Mouse (Mus musculus) MEL (cell line): Measurements from ENCODE around the gene Tyro3. TPM values are rescaled to one million over a fixed set of nuclear protein-coding genes. Genes with fewer than 3 reads are reported as not detected.

Experiments
- DNase-seq: peaks from one replicate; pipeline ENCODE4 v3.0.0; 2011; ENCODE audit warnings: low read depth, low spot score
- H3K27ac ChIP-seq: 2 replicates; pipeline ENCODE4 v1.5.1; 2012; ENCODE audit warnings: low read depth, mild to moderate bottlenecking, control low read depth, low read length, moderate library complexity; ENCODE audit not compliant: control insufficient read depth
- H3K27me3 ChIP-seq, 2 experiments: fragments of 150-350 bp in 1 of 2; sonication (generic) in 1 of 2; 2 replicates each; pipeline ENCODE4 v1.6.1; 2012; ENCODE audit warnings: low read length in 2 of 2, mild to moderate bottlenecking in 2 of 2, improper control_type of control experiment in 1 of 2, moderate library complexity in 1 of 2; ENCODE audit not compliant: insufficient read depth in 2 of 2, control insufficient read depth in 1 of 2
- H3K36me3 ChIP-seq, 2 experiments: 2 replicates each; pipeline ENCODE4 v1.6.1; 2012 to 2014; ENCODE audit warnings: low read length in 2 of 2, improper control_type of control experiment in 1 of 2, inconsistent platforms in 1 of 2, mild to moderate bottlenecking in 1 of 2; ENCODE audit not compliant: insufficient read depth in 2 of 2, control insufficient read depth in 1 of 2
- H3K4me1 ChIP-seq, 2 experiments: fragments of 150-350 bp in 1 of 2; sonication (generic) in 1 of 2; 2 replicates each; pipeline ENCODE4 v1.6.1; 2012; ENCODE audit warnings: low read length in 2 of 2, improper control_type of control experiment in 1 of 2, mild to moderate bottlenecking in 1 of 2; ENCODE audit not compliant: insufficient read depth in 2 of 2, control insufficient read depth in 1 of 2
- H3K4me3 ChIP-seq, 2 experiments: fragments of 150-350 bp in 1 of 2; sonication (generic) in 1 of 2; 2 replicates each; pipeline ENCODE4 v1.5.1; 2012; ENCODE audit warnings: low read depth in 2 of 2, low read length in 2 of 2, mild to moderate bottlenecking in 2 of 2, moderate library complexity in 2 of 2, control low read depth in 1 of 2, improper control_type of control experiment in 1 of 2; ENCODE audit not compliant: control insufficient read depth in 1 of 2, insufficient read depth in 1 of 2
- H3K79me2 ChIP-seq: 2 replicates; pipeline ENCODE4 v1.6.1; 2012; ENCODE audit warnings: mild to moderate bottlenecking, low read length, moderate library complexity; ENCODE audit not compliant: control insufficient read depth, poor library complexity, insufficient read depth
- H3K9ac ChIP-seq: 2 replicates; pipeline ENCODE4 v1.6.1; 2012; ENCODE audit warnings: low read depth, mild to moderate bottlenecking, control low read depth, low read length, moderate library complexity; ENCODE audit not compliant: control insufficient read depth, poor library complexity, severe bottlenecking
- H3K9me3 ChIP-seq: fragments of 150-350 bp; sonication (generic); replicated peaks from 2 replicates; pipeline ENCODE4 v1.6.1; 2012; ENCODE audit warnings: mild to moderate bottlenecking, low read length, improper control_type of control experiment, moderate library complexity; ENCODE audit not compliant: insufficient read depth
- BHLHE40 ChIP-seq: IDR thresholded peaks from 2 replicates; pipeline ENCODE4 v1.6.1; 2012; ENCODE audit warnings: low read depth, mild to moderate bottlenecking, inconsistent platforms, low read length, improper control_type of control experiment, borderline replicate concordance
- CHD1 ChIP-seq: IDR thresholded peaks from 2 replicates; pipeline ENCODE4 v1.6.1; 2012; ENCODE audit warnings: low read depth, mild to moderate bottlenecking, inconsistent platforms, low read length, improper control_type of control experiment
- CHD2 ChIP-seq: IDR thresholded peaks from 2 replicates; pipeline ENCODE4 v1.6.1; 2011; ENCODE audit warnings: low read length, improper control_type of control experiment
- CTCF ChIP-seq, 3 experiments: IDR thresholded peaks in 2 of 3; conservative IDR thresholded peaks in 1 of 3; 2 replicates each; pipeline ENCODE4 v1.5.1; 2011 to 2012; ENCODE audit warnings: low read length in 3 of 3, low read depth in 2 of 3, mild to moderate bottlenecking in 2 of 3, improper control_type of control experiment in 1 of 3, inconsistent platforms in 1 of 3, mixed read lengths in 1 of 3, moderate library complexity in 1 of 3; ENCODE audit not compliant: control insufficient read depth in 1 of 3, insufficient read depth in 1 of 3, poor library complexity in 1 of 3, severe bottlenecking in 1 of 3
- E2F4 ChIP-seq: IDR thresholded peaks from 2 replicates; pipeline ENCODE4 v1.6.1; 2011; ENCODE audit warnings: low read depth, low read length, improper control_type of control experiment, borderline replicate concordance
- ETS1 ChIP-seq: IDR thresholded peaks from 2 replicates; pipeline ENCODE4 v1.6.1; 2012; ENCODE audit warnings: low read depth, mild to moderate bottlenecking, inconsistent platforms, low read length, improper control_type of control experiment, moderate library complexity
- GABPA ChIP-seq: IDR thresholded peaks from 2 replicates; pipeline ENCODE4 v1.6.1; 2012; ENCODE audit warnings: low read depth, mild to moderate bottlenecking, inconsistent platforms, low read length, improper control_type of control experiment, moderate library complexity
- GATA1 ChIP-seq: IDR thresholded peaks from 2 replicates; pipeline ENCODE4 v1.6.1; 2011; ENCODE audit warnings: low read depth, low read length, improper control_type of control experiment
- KAT2A ChIP-seq: conservative IDR thresholded peaks from 2 replicates; pipeline ENCODE4 v1.6.1; 2012; ENCODE audit warnings: low read depth, low read length, improper control_type of control experiment, inconsistent platforms
- MAFK ChIP-seq: IDR thresholded peaks from 2 replicates; pipeline ENCODE4 v1.6.1; 2011; ENCODE audit warnings: low read depth, mild to moderate bottlenecking, low read length, improper control_type of control experiment, borderline replicate concordance
- MAX ChIP-seq: IDR thresholded peaks from 2 replicates; pipeline ENCODE4 v1.6.1; 2011; ENCODE audit warnings: low read length, improper control_type of control experiment
- MAZ ChIP-seq: IDR thresholded peaks from 2 replicates; pipeline ENCODE4 v1.6.1; 2012; ENCODE audit warnings: low read depth, mild to moderate bottlenecking, inconsistent platforms, low read length, improper control_type of control experiment
- MEF2A ChIP-seq: IDR thresholded peaks from 2 replicates; pipeline ENCODE4 v1.6.1; 2014; ENCODE audit warnings: low read depth, mild to moderate bottlenecking, inconsistent platforms, low read length, improper control_type of control experiment; ENCODE audit not compliant: poor library complexity, insufficient replicate concordance, severe bottlenecking; ENCODE audit errors: extremely low read depth
- MYB ChIP-seq: IDR thresholded peaks from 2 replicates; pipeline ENCODE4 v1.6.1; 2011; ENCODE audit warnings: mild to moderate bottlenecking, low read depth, low read length, improper control_type of control experiment
- NRF1 ChIP-seq: IDR thresholded peaks from 2 replicates; pipeline ENCODE4 v1.6.1; 2014; ENCODE audit warnings: low read depth, mild to moderate bottlenecking, inconsistent platforms, low read length, improper control_type of control experiment, moderate library complexity; ENCODE audit not compliant: poor library complexity, insufficient read depth, severe bottlenecking
- POLR2AphosphoS5 ChIP-seq: IDR thresholded peaks from 2 replicates; pipeline ENCODE4 v1.6.1; 2012; ENCODE audit warnings: low read depth, borderline replicate concordance, mild to moderate bottlenecking, inconsistent platforms, low read length, moderate library complexity, mixed read lengths
- RAD21 ChIP-seq: IDR thresholded peaks from 2 replicates; pipeline ENCODE4 v1.6.1; 2011; ENCODE audit warnings: mild to moderate bottlenecking, low read depth, low read length, improper control_type of control experiment
- RCOR1 ChIP-seq: IDR thresholded peaks from 2 replicates; pipeline ENCODE4 v1.6.1; 2012; ENCODE audit warnings: low read depth, mild to moderate bottlenecking, inconsistent platforms, low read length, improper control_type of control experiment
- SIN3A ChIP-seq: IDR thresholded peaks from 2 replicates; pipeline ENCODE4 v1.6.1; 2012; ENCODE audit warnings: low read length, improper control_type of control experiment, inconsistent platforms
- TAL1 ChIP-seq: IDR thresholded peaks from 2 replicates; pipeline ENCODE4 v1.6.1; 2012; ENCODE audit warnings: mild to moderate bottlenecking, inconsistent platforms, low read length, moderate library complexity, mixed read lengths
- USF1 ChIP-seq: IDR thresholded peaks from 2 replicates; pipeline ENCODE4 v1.6.1; 2014; ENCODE audit warnings: low read depth, mild to moderate bottlenecking, inconsistent platforms, low read length, improper control_type of control experiment, moderate library complexity
- ZKSCAN1 ChIP-seq: IDR thresholded peaks from 2 replicates; pipeline ENCODE4 v1.6.1; 2012; ENCODE audit warnings: low read depth, mild to moderate bottlenecking, inconsistent platforms, low read length, improper control_type of control experiment, moderate library complexity
- ZMIZ1 ChIP-seq: IDR thresholded peaks from 2 replicates; pipeline ENCODE4 v1.6.1; 2012; ENCODE audit warnings: low read depth, mild to moderate bottlenecking, inconsistent platforms, low read length, improper control_type of control experiment, moderate library complexity
- polyA plus RNA-seq, 2 experiments: library from polyadenylated mRNA; stranded (reverse) in 1 of 2; unstranded in 1 of 2; fragments of >175 nt in 1 of 2; fragments of >200 nt in 1 of 2; gene quantifications; 2 replicates each; pipeline versions ENCODE4 v1.2.1 to v1.2.4; 2012; ENCODE audit warnings: low replicate concordance in 2 of 2, low read depth in 1 of 2; ENCODE audit not compliant: insufficient read length in 2 of 2, insufficient read depth in 1 of 2, missing spikeins in 1 of 2
- total RNA-seq: library from RNA; depleted of rRNA; stranded (reverse); fragments of 300-350 nt; gene quantifications from 2 replicates; pipeline ENCODE4 v1.2.3, GENCODE M21; 2012

The Tyro3 gene
- total and polyA plus RNA-seq, 3 experiments, result 11.2 to 15.2 TPM; not detected in 1

- no peak for DNase-seq
- no peak overlapping the region for H3K4me3 ChIP-seq
- no peak overlapping the region for H3K27ac ChIP-seq
- no peaks in the 10 kb centered on the region for H3K36me3 ChIP-seq
- H3K4me1 ChIP-seq, result no peaks in the 10 kb centered on the region
- no peak overlapping the region for H3K9ac ChIP-seq
- H3K9me3 ChIP-seq, result no peaks in the 10 kb centered on the region
- TF ChIP-seq MAZ (no peak), BHLHE40 (no peak), RAD21 (no peak), CHD2 (no peak), USF1 (no peak), NRF1 (no peak), MAFK (no peak), MYB (no peak), CTCF (IDR thresholded peaks at IDR 0.05 in 2 of 3, conservative IDR thresholded peaks at IDR 0.05 in 1 of 3; ENCODE audit: control insufficient read depth in 1 of 3, insufficient read depth in 1 of 3, low read depth in 2 of 3, low read length in 3 of 3, poor library complexity in 1 of 3, severe bottlenecking in 1 of 3) (no peak), GATA1 (no peak), RCOR1 (no peak)
- TF ChIP-seq, all 39 proteins: peak for 0
- Histone ChIP-seq H3K79me2 (no peaks in the 10 kb centered on the region), H3K27me3 (peaks cover 0 to under 1% of the 10 kb centered on the region in 2 experiments; a peak in 2 of 4 replicates)
Observed at GRCm38 (mm10) chr2:119846929-119847328, 49.4 kb downstream of the Tyro3 start.

- no peaks in the 10 kb centered on the region for H3K36me3 ChIP-seq
Observed at GRCm38 (mm10) chr2:119853811-119854210, 56.3 kb downstream of the Tyro3 start.

GRCm38 (mm10) chr2:119855310-119855850, 57.8 kb downstream of the Tyro3 start:
- H3K4me1 ChIP-seq, result no peaks in the 10 kb centered on the region
- TF ChIP-seq ZKSCAN1 (no peak), RCOR1 (no peak), MYB (no peak), TAL1 (no peak), GABPA (no peak), ZMIZ1 (no peak), BHLHE40 (no peak), RAD21 (no peak), E2F4 (no peak), POLR2AphosphoS5 (no peak), KAT2A (no peak), MAX (no peak)
- no peak overlapping the region for H3K27ac ChIP-seq
- no peak for DNase-seq
- no peak overlapping the region for H3K4me3 ChIP-seq
- no peaks in the 10 kb centered on the region for H3K79me2 ChIP-seq
- H3K36me3 ChIP-seq, result no peaks in the 10 kb centered on the region
- no peak overlapping the region for H3K9ac ChIP-seq
- H3K9me3 ChIP-seq, result no peaks in the 10 kb centered on the region
- H3K27me3 ChIP-seq, result no peaks in the 10 kb centered on the region; a peak in 1 of 4 replicates

More at GRCm38 (mm10) chr2:119853811-119854210, 56.3 kb downstream of the Tyro3 start:
- no peak for DNase-seq
- H3K4me1 ChIP-seq, result no peaks in the 10 kb centered on the region
- no peaks in the 10 kb centered on the region for H3K27me3 ChIP-seq
- H3K9me3 ChIP-seq, result no peaks in the 10 kb centered on the region
- H3K27ac ChIP-seq, result no peak overlapping the region
- TF ChIP-seq SIN3A (no peak), CHD1 (no peak), ETS1 (no peak), MEF2A (no peak)
- H3K79me2 ChIP-seq, result no peaks in the 10 kb centered on the region
- H3K9ac ChIP-seq, result no peak overlapping the region
- no peak overlapping the region for H3K4me3 ChIP-seq
